Comparison of ENCODE assay signal across 35 mouse cellular contexts in genomic region chr6:24607531-24607930, GRCm38 (mm10). TPM values are rescaled to one million over a fixed set of nuclear protein-coding genes. Genes with fewer than 3 reads are reported as not detected.
A peak's percentile ranks its signal among the peaks of the same experiment; 100 is the strongest.
DNase-seq lines count a peak whose midpoint lies in the region; ATAC-seq and TF ChIP-seq lines count a peak whose summit lies in the region.
"Had no signal": no experiment of that assay in that cellular context is flagged by ENCODE, and none has a peak within 500 bp of the region (broad histone marks: within the 10 kb centered on the region; RNA-seq: fewer than 3 reads in every experiment).

No protein-coding gene starts in this region.

- 87% methylated on average over 15 of the region's 15 CpGs for WGBS in hindbrain, postnatal 0 days
- 92% methylated on average over 15 of the region's 15 CpGs for whole genome bisulfite sequencing in hindbrain, embryonic 14.5 days
- 69% methylated on average over 15 of the region's 15 CpGs for WGBS in lung, embryonic 14.5 days

- no peaks in the 10 kb centered on the region for H3K4me1 ChIP-seq in hindbrain, postnatal 0 days (ENCODE audit: insufficient read depth, low read length)
- H3K4me1 ChIP-seq in hindbrain, embryonic 14.5 days (replicated peaks; ENCODE audit: control insufficient read depth, insufficient read depth, low read length) = no peaks in the 10 kb centered on the region
- H3K4me1 ChIP-seq in lung, embryonic 14.5 days (ENCODE audit: insufficient read depth) = no peaks in the 10 kb centered on the region
- H3K4me1 ChIP-seq: hindbrain, embryonic 12.5 days; limb, embryonic 13.5 days had no signal

- no peaks in the 10 kb centered on the region for H3K27me3 ChIP-seq in hindbrain, postnatal 0 days (ENCODE audit: insufficient read depth, low read length)
- H3K27me3 ChIP-seq in hindbrain, embryonic 14.5 days (ENCODE audit: control insufficient read depth, insufficient read depth, low read length) = no peaks in the 10 kb centered on the region
- no peaks in the 10 kb centered on the region for H3K27me3 ChIP-seq in lung, embryonic 14.5 days (ENCODE audit: insufficient read depth, low read length)
- H3K27me3 ChIP-seq: heart, embryonic 15.5 days; hindbrain, embryonic 12.5 days; limb, embryonic 13.5 days had no signal

- H3K4me3 ChIP-seq in hindbrain, postnatal 0 days (ENCODE audit: low read length) = no peak overlapping the region
- H3K4me3 ChIP-seq in hindbrain, embryonic 14.5 days (replicated peaks; ENCODE audit: low read length) = no peak overlapping the region
- H3K4me3 ChIP-seq in lung, embryonic 14.5 days (ENCODE audit: low read depth, low read length) = no peak overlapping the region
- H3K4me3 ChIP-seq: erythroblast, embryonic 14.5 days; heart, embryonic 15.5 days; hindbrain, embryonic 12.5 days; layer of hippocampus, adult 2 months; left cerebral cortex, adult 2 months; limb, embryonic 13.5 days had no signal

- intact Hi-C loops in gastrocnemius, postnatal 14 days (cut with DNase I; ENCODE audit: low total_unique reads) = no loop called here
- intact Hi-C loops in left cerebral cortex, postnatal 4 days (cut with DNase I) = no loop called here

- H3K9me3 ChIP-seq in hindbrain, postnatal 0 days (ENCODE audit: low read length) = no peaks in the 10 kb centered on the region
- no peaks in the 10 kb centered on the region for H3K9me3 ChIP-seq in hindbrain, embryonic 14.5 days (ENCODE audit: control insufficient read depth, low read length)
- H3K9me3 ChIP-seq in lung, embryonic 14.5 days (ENCODE audit: low read depth, low read length) = no peaks in the 10 kb centered on the region
- H3K9me3 ChIP-seq: heart, embryonic 15.5 days; hindbrain, embryonic 12.5 days; limb, embryonic 13.5 days had no signal

- H3K36me3 ChIP-seq in hindbrain, postnatal 0 days (ENCODE audit: insufficient read depth, low read length) = no peaks in the 10 kb centered on the region
- peaks cover 3% of the 10 kb centered on the region; the same call in 1 of the 2 replicates for H3K36me3 ChIP-seq in hindbrain, embryonic 14.5 days (replicated peaks; ENCODE audit: control insufficient read depth, insufficient read depth)
- no peaks in the 10 kb centered on the region; the same call in 1 of the 2 replicates for H3K36me3 ChIP-seq in lung, embryonic 14.5 days (ENCODE audit: insufficient read depth)

- H3K9ac ChIP-seq in hindbrain, postnatal 0 days (replicated peaks; ENCODE audit: low read length) = no peak overlapping the region
- no peak overlapping the region for H3K9ac ChIP-seq in hindbrain, embryonic 14.5 days
- H3K9ac ChIP-seq in lung, embryonic 14.5 days = no peak overlapping the region
- H3K9ac ChIP-seq: heart, embryonic 15.5 days; hindbrain, embryonic 12.5 days; limb, embryonic 13.5 days had no signal

- no peak for TF ChIP-seq CTCF in hindbrain, postnatal 0 days (IDR thresholded peaks at IDR 0.05; ENCODE audit: low read depth)
- TF ChIP-seq CTCF in lung, embryonic 14.5 days (IDR thresholded peaks at IDR 0.05; ENCODE audit: low read depth) = no peak

- peak; percentile 57 for DNase-seq in gastrocnemius, adult 18-20 months (ENCODE audit: low spot score)
- no peak for DNase-seq in gastrocnemius, postnatal 14 days
- DNase-seq in hindbrain, postnatal 0 days (ENCODE audit: low spot score) = peak; percentile 16
- DNase-seq in hindbrain, embryonic 14.5 days (ENCODE audit: low spot score) = no peak
- no peak for DNase-seq in lung, embryonic 14.5 days
- DNase-seq in lung, adult 18-20 months = no peak
- no peak for DNase-seq in left cerebral cortex, postnatal 4 days
- DNase-seq: adrenal gland, postnatal 25 days; cerebellum, adult 9-11 months; gastrocnemius, postnatal 10 days; heart, postnatal 36 days; kidney, adult 9 months; lung, postnatal 10 days; midbrain, embryonic 14.5 days; thymus, postnatal 4 days had no signal

- no peak overlapping the region for H3K4me2 ChIP-seq in hindbrain, postnatal 0 days (ENCODE audit: low read depth, low read length)
- H3K4me2 ChIP-seq in hindbrain, embryonic 14.5 days (replicated peaks) = no peak overlapping the region
- no peak overlapping the region for H3K4me2 ChIP-seq in lung, embryonic 14.5 days
- H3K4me2 ChIP-seq: heart, embryonic 15.5 days; hindbrain, embryonic 12.5 days; limb, embryonic 13.5 days; liver, embryonic 11.5 days had no signal

- ATAC-seq in hindbrain, postnatal 0 days = no peak
- no peak for ATAC-seq in hindbrain, embryonic 14.5 days (ENCODE audit: low FRiP score)
- ATAC-seq in lung, embryonic 14.5 days (ENCODE audit: insufficient read depth) = peak; percentile 29; the same call in 1 of the 2 replicates
- ATAC-seq: CD4-positive, CD25-positive, alpha-beta regulatory T cell, adult 4 months; forebrain, embryonic 16.5 days; intestine, postnatal 0 days had no signal

- H3K27ac ChIP-seq in hindbrain, postnatal 0 days = no peak overlapping the region
- no peak overlapping the region for H3K27ac ChIP-seq in hindbrain, embryonic 14.5 days
- H3K27ac ChIP-seq in lung, embryonic 14.5 days (ENCODE audit: low read depth) = no peak overlapping the region
- H3K27ac ChIP-seq: heart, embryonic 15.5 days; hindbrain, embryonic 12.5 days; layer of hippocampus, adult 2 months; left cerebral cortex, adult 2 months; limb, embryonic 13.5 days had no signal

RNA-seq across cellular contexts. Expression of gene Lmod2, which starts 10.0 kb away (rescaled TPM):
- 100 to 1,000 TPM; 254 to 431 TPM for total RNA-seq in gastrocnemius, adult 18-20 months (2021)
- total RNA-seq in gastrocnemius, postnatal 14 days (2021) = 100 to 1,000 TPM; 118 to 208 TPM
- not detected in 2 replicates for total RNA-seq in hindbrain, postnatal 0 days (2014; rRNA removed)
- not detected in 2 replicates for polyA plus RNA-seq in hindbrain, postnatal 0 days (2015; fragmentation: Nextera tagmentation; extraction: Ambion mirVana)
- polyA plus RNA-seq in hindbrain, embryonic 14.5 days (2014; fragmentation: Nextera tagmentation; extraction: Ambion mirVana) = not detected in 2 replicates
- polyA plus RNA-seq in lung, embryonic 14.5 days (2014; fragmentation: Nextera tagmentation; extraction: Ambion mirVana) = 0.09 and 0.61 TPM in 2 replicates
- total RNA-seq in left cerebral cortex, postnatal 4 days (2021) = not detected
- total RNA-seq: layer of hippocampus, adult 2 months; layer of hippocampus, postnatal 14 days; left cerebral cortex, adult 2 months; left cerebral cortex, postnatal 25 days; monocyte, adult 5-6 weeks had no signal
- polyA plus RNA-seq: brain, embryonic 14.5 days; CD4-positive, CD25-positive, alpha-beta regulatory T cell, adult 4 months; cortical plate, adult 2 months; erythroblast, embryonic 14.5 days; forebrain, embryonic 11.5 days; forebrain, embryonic 16.5 days; hindbrain, embryonic 12.5 days; intestine, postnatal 0 days; midbrain, embryonic 14.5 days; neural tube, embryonic 14.5 days; small intestine, adult 2 months; stomach, embryonic 14.5 days; testis, adult 2 months had no signal

RNA-seq across cellular contexts. Expression of gene Wasl, which starts 57.3 kb away (rescaled TPM):
- 10 to 100 TPM; 14.8 to 18.9 TPM for total RNA-seq in gastrocnemius, adult 18-20 months (2021)
- total RNA-seq in gastrocnemius, postnatal 14 days (2021) = 10 to 100 TPM; 18.9 to 19.7 TPM
- 20.0 and 20.9 TPM in 2 replicates for total RNA-seq in hindbrain, postnatal 0 days (2014; rRNA removed)
- polyA plus RNA-seq in hindbrain, postnatal 0 days (2015; fragmentation: Nextera tagmentation; extraction: Ambion mirVana) = 57.4 and 61.0 TPM in 2 replicates
- 47.0 and 48.4 TPM in 2 replicates for polyA plus RNA-seq in hindbrain, embryonic 14.5 days (2014; fragmentation: Nextera tagmentation; extraction: Ambion mirVana)
- 61.2 and 65.2 TPM in 2 replicates for polyA plus RNA-seq in lung, embryonic 14.5 days (2014; fragmentation: Nextera tagmentation; extraction: Ambion mirVana)
- 10 to 100 TPM; 44.0 to 44.3 TPM for total RNA-seq in left cerebral cortex, postnatal 4 days (2021)

Comparison
In these comparisons a context has a peak if more than half of its experiments do, and no peak if none do; other contexts are left out.
1. DNase-seq: peak in gastrocnemius, adult 18-20 months (single experiment) and hindbrain, postnatal 0 days (single experiment); none in gastrocnemius, postnatal 14 days (single experiment), hindbrain, embryonic 14.5 days (single experiment), lung, embryonic 14.5 days (single experiment), lung, adult 18-20 months (0 of 2) and left cerebral cortex, postnatal 4 days (single experiment).
2. RNA of gene Lmod2, which starts 10.0 kb away (total RNA-seq): 254 to 431 TPM in gastrocnemius, adult 18-20 months and 118 to 208 TPM in gastrocnemius, postnatal 14 days; not detected in hindbrain, postnatal 0 days and not detected in left cerebral cortex, postnatal 4 days; every median in the first group is over 100 times any median in the second.